Mouse (Mus musculus) CD4-positive helper T cell, adult 2 months (primary cell): ENCODE measurements around the gene Senp3.

Source experiments
- DNase-seq: peaks from one replicate; pipeline ENCODE4 v3.0.0-alpha.2; 2012; ENCODE audit warnings: low read depth, missing footprints, low spot score

Senp3 gene

GRCm38 (mm10) chr11:69681314-69682208, at the start of gene Senp3:
Gene Senp3 (minus strand): TSS chr11:69682084.
- peak; percentile 99 for DNase-seq

GRCm38 (mm10) chr11:69731408-69731807, 49.5 kb upstream of the Senp3 start:
- peak; percentile 28 for DNase-seq

- peak; percentile 76 for DNase-seq
Measured at GRCm38 (mm10) chr11:69729063-69729462, 47.2 kb upstream of the Senp3 start.

- no peak for DNase-seq
Measured at GRCm38 (mm10) chr11:69725951-69726350, 44.1 kb upstream of the Senp3 start.

- DNase-seq = no peak
Measured at GRCm38 (mm10) chr11:69723074-69723473, 41.2 kb upstream of the Senp3 start.

GRCm38 (mm10) chr11:69720852-69721251, 39.0 kb upstream of the Senp3 start:
- no peak for DNase-seq

GRCm38 (mm10) chr11:69719423-69719822, 37.5 kb upstream of the Senp3 start:
- no peak for DNase-seq

- no peak for DNase-seq
Measured at GRCm38 (mm10) chr11:69718661-69719060, 36.8 kb upstream of the Senp3 start.

- no peak for DNase-seq
Measured at GRCm38 (mm10) chr11:69716953-69717352, 35.1 kb upstream of the Senp3 start.

- no peak for DNase-seq
Measured at GRCm38 (mm10) chr11:69715929-69716328, 34.0 kb upstream of the Senp3 start.

- DNase-seq = no peak
Measured at GRCm38 (mm10) chr11:69715482-69715881, 33.6 kb upstream of the Senp3 start.

- DNase-seq = no peak
Measured at GRCm38 (mm10) chr11:69714636-69715329, 32.9 kb upstream of the Senp3 start.

- no peak for DNase-seq
Measured at GRCm38 (mm10) chr11:69712954-69713672, 31.2 kb upstream of the Senp3 start.

- no peak for DNase-seq
Measured at GRCm38 (mm10) chr11:69711082-69711481, 29.2 kb upstream of the Senp3 start.

GRCm38 (mm10) chr11:69710470-69710869, 28.6 kb upstream of the Senp3 start:
- DNase-seq = no peak

GRCm38 (mm10) chr11:69709554-69710446, 27.9 kb upstream of the Senp3 start:
- DNase-seq = no peak

- DNase-seq = no peak
Measured at GRCm38 (mm10) chr11:69708614-69709265, 26.9 kb upstream of the Senp3 start.

GRCm38 (mm10) chr11:69707873-69708381, 26.0 kb upstream of the Senp3 start:
- DNase-seq = no peak

- no peak for DNase-seq
Measured at GRCm38 (mm10) chr11:69707480-69707847, 25.6 kb upstream of the Senp3 start.

GRCm38 (mm10) chr11:69706775-69707479, 25.0 kb upstream of the Senp3 start:
- DNase-seq = no peak
